18 mouse cellular contexts compared by ENCODE assay signal in the genomic region with DNA sequence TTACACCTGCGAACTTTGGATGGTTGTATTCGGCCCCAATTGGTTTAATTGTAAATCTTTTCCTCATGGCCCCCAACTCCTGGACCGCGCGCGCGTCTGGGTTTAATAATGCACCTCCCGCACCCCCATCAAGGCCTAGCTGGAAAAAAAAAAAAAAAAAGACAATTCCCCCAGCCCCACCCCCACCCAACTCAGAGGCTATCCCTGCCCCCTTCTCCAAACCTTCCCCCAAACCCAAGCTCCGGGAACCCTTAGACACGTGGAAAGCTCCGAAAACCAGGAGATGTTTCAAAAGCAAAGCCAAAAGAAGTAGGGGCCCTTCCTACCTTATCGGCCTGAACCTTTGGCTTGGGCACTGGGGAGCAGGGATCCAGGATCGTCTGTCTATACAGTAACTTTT. TPM values are rescaled to one million over a fixed set of nuclear protein-coding genes. Genes with fewer than 3 reads are reported as not detected.
DNase-seq lines count a peak whose midpoint lies in the region; ATAC-seq lines count a peak whose summit lies in the region.
"Had no signal": no experiment of that assay in that cellular context is flagged by ENCODE, and none has a peak within 500 bp of the region (broad histone marks: within the 10 kb centered on the region; RNA-seq: fewer than 3 reads in every experiment).

No protein-coding gene starts in this region.

- 3% methylated on average over 13 of the region's 13 CpGs for WGBS in kidney, embryonic 15.5 days
- WGBS in embryonic facial prominence, embryonic 15.5 days: 10% methylated on average over 13 of the region's 13 CpGs

- H3K27me3 ChIP-seq in kidney, embryonic 15.5 days: peaks cover 99% of the 10 kb centered on the region
- H3K27me3 ChIP-seq in embryonic facial prominence, embryonic 15.5 days: peaks cover 73% of the 10 kb centered on the region

- no peaks in the 10 kb centered on the region for H3K36me3 ChIP-seq in kidney, embryonic 15.5 days
- H3K36me3 ChIP-seq in embryonic facial prominence, embryonic 15.5 days: no peaks in the 10 kb centered on the region
- H3K36me3 ChIP-seq: heart, embryonic 10.5 days; stomach, embryonic 15.5 days had no signal

- no peak overlapping the region for H3K9ac ChIP-seq in kidney, embryonic 15.5 days
- H3K9ac ChIP-seq in embryonic facial prominence, embryonic 15.5 days: no peak overlapping the region
- H3K9ac ChIP-seq: stomach, embryonic 15.5 days had no signal

- no peak for DNase-seq in kidney, postnatal 36 days
- peak; percentile 20 for DNase-seq in urinary bladder, postnatal 25 days (ENCODE audit: low spot score)
- DNase-seq in urinary bladder, adult 18-20 months (ENCODE audit: low spot score in 2 of 2): no peak
- no peak for DNase-seq in adipocyte (ENCODE audit: low spot score)
- DNase-seq in cerebellum, adult 8-10 months: no peak
- DNase-seq: adrenal gland, adult 2 months; cerebellum, adult 11 months; cerebellum, postnatal 36 days; heart, postnatal 14 days; kidney, adult 11 months; spleen, adult 18-20 months had no signal

- peak overlapping the region; percentile 71; the same call in 1 of the 2 replicates for H3K27ac ChIP-seq in kidney, embryonic 15.5 days
- H3K27ac ChIP-seq in embryonic facial prominence, embryonic 15.5 days (replicated peaks): 0 out of 2 replicates have a peak overlapping the region, but pooled peaks have one; percentile 34
- H3K27ac ChIP-seq: heart, embryonic 10.5 days; stomach, embryonic 15.5 days had no signal

- H3K4me3 ChIP-seq in kidney, embryonic 15.5 days (replicated peaks): peak overlapping the region; percentile 18; the same call in 1 of the 2 replicates
- peak overlapping the region; percentile 23; the same call in 1 of the 2 replicates for H3K4me3 ChIP-seq in embryonic facial prominence, embryonic 15.5 days (replicated peaks)
- H3K4me3 ChIP-seq: stomach, embryonic 15.5 days had no signal

- H3K4me2 ChIP-seq in kidney, embryonic 15.5 days: peak overlapping the region; percentile 46
- peak overlapping the region; percentile 50 for H3K4me2 ChIP-seq in embryonic facial prominence, embryonic 15.5 days (replicated peaks)
- H3K4me2 ChIP-seq: stomach, embryonic 15.5 days had no signal

- peaks cover 18% of the 10 kb centered on the region for H3K4me1 ChIP-seq in kidney, embryonic 15.5 days
- H3K4me1 ChIP-seq in embryonic facial prominence, embryonic 15.5 days: peaks cover 37% of the 10 kb centered on the region
- H3K4me1 ChIP-seq: stomach, embryonic 15.5 days had no signal

- no peaks in the 10 kb centered on the region for H3K9me3 ChIP-seq in kidney, embryonic 15.5 days (replicated peaks)
- H3K9me3 ChIP-seq in embryonic facial prominence, embryonic 15.5 days (replicated peaks): no peaks in the 10 kb centered on the region
- H3K9me3 ChIP-seq: heart, embryonic 10.5 days; stomach, embryonic 15.5 days had no signal

- no peak for ATAC-seq in kidney, embryonic 15.5 days (replicated peaks; ENCODE audit: low FRiP score)
- ATAC-seq in embryonic facial prominence, embryonic 15.5 days (ENCODE audit: insufficient number of reproducible peaks, low FRiP score, low TSS enrichment, low read depth): no peak
- ATAC-seq: forebrain, embryonic 14.5 days; hindbrain, embryonic 16.5 days; lung, postnatal 0 days had no signal

RNA-seq across cellular contexts. Expression of gene Tbx3, which starts 8.1 kb away (rescaled TPM):
- polyA plus RNA-seq in kidney, embryonic 15.5 days (2015; fragmentation: Nextera tagmentation; extraction: Ambion mirVana): 51.1 and 54.4 TPM in 2 replicates
- 38.8 and 42.1 TPM in 2 replicates for polyA plus RNA-seq in embryonic facial prominence, embryonic 15.5 days (2015; fragmentation: Nextera tagmentation; extraction: Ambion mirVana)
